Mouse (Mus musculus) G1E (cell line): ENCODE data around the gene P2rx4. TPM values are rescaled to one million over a fixed set of nuclear protein-coding genes. Genes with fewer than 3 reads are reported as not detected.

ENCODE experiments used
- ATAC-seq: 2 replicates; pipeline ENCODE4 v1.8.0; 2016; ENCODE audit warnings: mild to moderate bottlenecking; ENCODE audit not compliant: insufficient number of reproducible peaks, poor library complexity, low FRiP score, severe bottlenecking; ENCODE audit errors: extremely low read depth
- DNase-seq: peaks from one replicate; pipeline ENCODE4 v3.0.0; 2012; ENCODE audit warnings: low spot score
- H3K27me3 ChIP-seq: 2 replicates; pipeline ENCODE4 v1.6.1; 2012; ENCODE audit warnings: mild to moderate bottlenecking, low read length, inconsistent platforms; ENCODE audit not compliant: insufficient read depth
- H3K36me3 ChIP-seq: replicated peaks from 2 replicates; pipeline ENCODE3; 2012; ENCODE audit warnings: mild to moderate bottlenecking, inconsistent platforms
- H3K4me1 ChIP-seq: 2 replicates; pipeline ENCODE4 v1.6.1; 2012; ENCODE audit warnings: low read depth, low read length, inconsistent platforms, mixed read lengths; ENCODE audit not compliant: insufficient read depth
- H3K4me3 ChIP-seq: 2 replicates; pipeline ENCODE4 v1.5.1; 2012; ENCODE audit warnings: low read depth, mild to moderate bottlenecking, inconsistent platforms, low read length, moderate library complexity, mixed read lengths
- H3K9me3 ChIP-seq: replicated peaks from 2 replicates; pipeline ENCODE4 v1.6.1; 2012; ENCODE audit warnings: inconsistent platforms
- CTCF ChIP-seq: IDR thresholded peaks from 2 replicates; pipeline ENCODE4 v1.5.1; 2012; ENCODE audit warnings: low read depth, low read length, inconsistent platforms, mixed read lengths
- GATA1 ChIP-seq: IDR thresholded peaks from 2 replicates; pipeline ENCODE4 v1.6.1; 2012; ENCODE audit warnings: borderline replicate concordance, low read length, inconsistent platforms, mixed read lengths
- GATA2 ChIP-seq: IDR thresholded peaks from 2 replicates; pipeline ENCODE4 v1.6.1; 2012; ENCODE audit warnings: low read depth, low read length, inconsistent platforms, borderline replicate concordance
- POLR2AphosphoS5 ChIP-seq: IDR thresholded peaks from 2 replicates; pipeline ENCODE4 v1.6.1; 2012; ENCODE audit warnings: low read depth, low read length, inconsistent platforms; ENCODE audit not compliant: insufficient replicate concordance
- TAL1 ChIP-seq: conservative IDR thresholded peaks from 2 replicates; pipeline ENCODE4 v1.6.1; 2012; ENCODE audit warnings: low read depth, low read length, inconsistent platforms, mixed read lengths
- polyA plus RNA-seq: library from polyadenylated mRNA; stranded (reverse); fragments of >175 nt; gene quantifications from 2 replicates; pipeline ENCODE4 v1.2.3, GENCODE M21; 2012
- total RNA-seq, 2 experiments: library from RNA; stranded (forward) in 1 of 2; stranded (reverse) in 1 of 2; fragments of 200-1000 nt in 1 of 2; fragments of >200 nt in 1 of 2; fragmentation: Nextera tagmentation in 1 of 2; gene quantifications; 2 replicates each; pipeline ENCODE4 v1.2.3; 2014 to 2017

Gene P2rx4
- total and polyA plus RNA-seq, 3 experiments, result 12.1 to 61.2 (median 44.0) TPM

DNA sequence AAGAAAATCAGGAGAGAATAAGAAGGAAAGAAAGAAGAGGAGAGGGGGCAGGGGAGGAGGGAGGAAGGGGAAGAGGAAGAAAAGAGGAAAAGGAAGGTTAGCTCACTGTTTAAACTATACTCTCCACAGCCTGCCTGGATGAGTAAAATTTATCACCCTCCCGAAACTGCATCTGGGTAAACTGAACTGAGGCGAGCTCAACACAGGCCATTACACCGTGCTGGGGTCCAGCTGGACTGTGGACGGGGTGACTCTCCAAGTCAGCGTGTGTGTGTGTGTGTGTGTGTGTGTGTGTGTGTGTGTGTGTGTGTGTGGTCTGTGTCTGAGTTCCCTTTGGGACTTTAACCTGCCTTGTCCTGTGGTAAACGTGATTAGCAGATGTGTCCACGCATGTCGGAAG, 31.3 kb upstream of the P2rx4 start:
- DNase-seq (no peak), ATAC-seq (no peak)
- TF ChIP-seq GATA2 (no peak), POLR2AphosphoS5 (no peak), GATA1 (no peak), TAL1 (no peak), CTCF (no peak)
- Histone ChIP-seq H3K9me3 (no peaks in the 10 kb centered on the region), H3K4me3 (no peak overlapping the region), H3K36me3 (no peaks in the 10 kb centered on the region), H3K4me1 (peaks cover 25% of the 10 kb centered on the region), H3K27me3 (peaks cover 18% of the 10 kb centered on the region)

GRCm38 (mm10) chr5:122677983-122678382, 29.4 kb upstream of the P2rx4 start:
- DNase-seq, result no peak
- no peak for ATAC-seq
- Histone ChIP-seq H3K4me1 (peaks cover 29% of the 10 kb centered on the region), H3K27me3 (peaks cover 18% of the 10 kb centered on the region), H3K36me3 (no peaks in the 10 kb centered on the region), H3K9me3 (no peaks in the 10 kb centered on the region), H3K4me3 (no peak overlapping the region)
- TF ChIP-seq GATA2, result no peak
- no peak for TF ChIP-seq POLR2AphosphoS5
- no peak for TF ChIP-seq GATA1
- TF ChIP-seq CTCF, result no peak
- no peak for TF ChIP-seq TAL1

- Histone ChIP-seq H3K9me3 (no peaks in the 10 kb centered on the region), H3K27me3 (peaks cover 14% of the 10 kb centered on the region), H3K4me3 (no peak overlapping the region), H3K4me1 (peaks cover 29% of the 10 kb centered on the region), H3K36me3 (no peaks in the 10 kb centered on the region)
- no peak for ATAC-seq
- TF ChIP-seq TAL1, result no peak
- no peak for TF ChIP-seq CTCF
- TF ChIP-seq GATA2, result no peak
- no peak for TF ChIP-seq GATA1
- no peak for TF ChIP-seq POLR2AphosphoS5
- no peak for DNase-seq
Observed at GRCm38 (mm10) chr5:122679881-122680280, 27.5 kb upstream of the P2rx4 start.

GRCm38 (mm10) chr5:122681276-122681675, 26.1 kb upstream of the P2rx4 start:
- H3K4me1 ChIP-seq, result peaks cover 21% of the 10 kb centered on the region
- H3K36me3 ChIP-seq, result no peaks in the 10 kb centered on the region
- ATAC-seq (no peak), DNase-seq (no peak)
- H3K9me3 ChIP-seq, result no peaks in the 10 kb centered on the region
- H3K4me3 ChIP-seq, result no peak overlapping the region
- peaks cover 14% of the 10 kb centered on the region for H3K27me3 ChIP-seq
- TF ChIP-seq GATA1, result no peak

- Histone ChIP-seq H3K27me3 (peaks cover 14% of the 10 kb centered on the region), H3K36me3 (no peaks in the 10 kb centered on the region), H3K4me1 (peaks cover 21% of the 10 kb centered on the region), H3K9me3 (peaks cover 3% of the 10 kb centered on the region; the same call in 1 of the 2 replicates), H3K4me3 (no peak overlapping the region)
- no peak for DNase-seq
- no peak for ATAC-seq
- TF ChIP-seq TAL1 (no peak), CTCF (no peak), GATA1 (no peak)
Observed at GRCm38 (mm10) chr5:122683926-122684325, 23.4 kb upstream of the P2rx4 start.

DNA sequence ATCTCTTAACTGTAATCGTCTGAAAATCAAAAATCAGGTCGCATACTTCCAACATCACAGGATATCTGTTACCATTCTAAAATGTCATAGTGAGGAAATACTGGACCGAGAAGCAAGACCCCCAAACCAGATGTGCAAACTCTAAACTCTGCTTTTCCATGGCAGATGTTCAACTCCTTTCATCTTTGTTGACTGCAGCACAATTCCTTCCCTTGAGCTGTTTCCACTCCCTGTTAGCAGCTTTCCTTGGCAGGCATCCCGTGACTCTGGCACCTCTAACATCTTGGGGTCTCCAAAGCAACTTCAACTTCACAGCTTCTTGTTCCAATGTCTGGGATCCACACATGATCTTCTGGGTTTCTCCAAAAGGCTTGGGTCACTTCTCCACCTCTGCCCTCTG, 20.0 kb upstream of the P2rx4 start:
- Histone ChIP-seq H3K4me1 (peaks cover 3% of the 10 kb centered on the region; the same call in 1 of the 2 replicates), H3K27me3 (peaks cover 8% of the 10 kb centered on the region), H3K9me3 (peaks cover 3% of the 10 kb centered on the region; the same call in 1 of the 2 replicates), H3K36me3 (no peaks in the 10 kb centered on the region), H3K4me3 (no peak overlapping the region)
- no peak for ATAC-seq
- TF ChIP-seq TAL1 (no peak), GATA2 (no peak), GATA1 (no peak), POLR2AphosphoS5 (no peak), CTCF (no peak)
- DNase-seq, result no peak

DNA sequence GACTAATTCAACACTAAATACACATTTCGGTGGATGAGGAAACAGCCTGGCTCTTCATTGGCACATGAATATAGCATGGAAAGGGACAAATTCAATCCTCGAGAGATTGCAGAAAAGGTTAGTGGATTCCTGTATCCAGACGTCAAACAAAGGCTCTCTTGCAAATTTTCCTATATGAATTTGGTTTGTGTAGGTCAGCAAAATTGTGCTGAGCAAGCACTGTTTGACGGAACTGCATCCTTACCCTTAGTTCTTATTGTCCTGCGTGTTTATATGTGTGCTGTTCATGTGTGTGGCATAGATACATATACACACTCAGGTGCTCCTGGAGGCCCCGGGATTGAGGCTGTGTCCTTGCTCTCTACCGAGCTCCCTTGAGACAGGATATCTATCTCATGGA, 18.2 kb upstream of the P2rx4 start:
- H3K4me1 ChIP-seq, result peaks cover 6% of the 10 kb centered on the region; the same call in 1 of the 2 replicates
- H3K9me3 ChIP-seq, result peaks cover 3% of the 10 kb centered on the region; the same call in 1 of the 2 replicates
- ATAC-seq, result no peak
- TF ChIP-seq TAL1 (no peak), GATA2 (no peak), GATA1 (no peak), POLR2AphosphoS5 (no peak), CTCF (no peak)
- no peak overlapping the region for H3K4me3 ChIP-seq
- H3K27me3 ChIP-seq, result peaks cover 11% of the 10 kb centered on the region
- H3K36me3 ChIP-seq, result no peaks in the 10 kb centered on the region
- no peak for DNase-seq
